Mouse (Mus musculus) right cerebral cortex, adult 2 months (tissue): Measurements from ENCODE around the gene Spef2.
A peak's percentile ranks its signal among the peaks of the same experiment; 100 is the strongest.
"Not testable (repeated sequence)": the region's sequence is repeated elsewhere in the genome, so short reads cannot be mapped to it uniquely, and the experiment has no call there.

Experiments
- DNase-seq, 2 experiments: peaks; one replicate each; pipeline ENCODE4 v3.0.0; 2021 to 2022; ENCODE audit warnings: low spot score in 2 of 2

Spef2 gene

GRCm38 (mm10) chr15:9748359-9749102, at the start of gene Spef2:
Spef2 (minus strand) TSS chr15:9748868.
- DNase-seq, result peak; percentile 49 to 50

- DNase-seq, result no peak
Measured at GRCm38 (mm10) chr15:9794131-9794530, 45.5 kb upstream of the Spef2 start.

GRCm38 (mm10) chr15:9788245-9789030, 39.8 kb upstream of the Spef2 start:
- DNase-seq, result no peak

- DNase-seq, result not testable (repeated sequence)
Measured at GRCm38 (mm10) chr15:9774222-9775142, 25.8 kb upstream of the Spef2 start.

- DNase-seq, result no peak
Measured at GRCm38 (mm10) chr15:9768184-9768918, 19.7 kb upstream of the Spef2 start.

- no peak for DNase-seq
Measured at GRCm38 (mm10) chr15:9767034-9767433, 18.4 kb upstream of the Spef2 start.

- no peak for DNase-seq
Measured at GRCm38 (mm10) chr15:9750966-9751365, 2.3 kb upstream of the Spef2 start.

GRCm38 (mm10) chr15:9747410-9748104, 1.1 kb downstream of the Spef2 start:
- DNase-seq, result no peak

- DNase-seq, result no peak
Measured at GRCm38 (mm10) chr15:9742172-9742571, 6.5 kb downstream of the Spef2 start.

GRCm38 (mm10) chr15:9714574-9715458, 33.9 kb downstream of the Spef2 start:
- no peak for DNase-seq

- no peak for DNase-seq
Measured at GRCm38 (mm10) chr15:9713707-9714106, 35.0 kb downstream of the Spef2 start.

GRCm38 (mm10) chr15:9710330-9710729, 38.3 kb downstream of the Spef2 start:
- no peak for DNase-seq

GRCm38 (mm10) chr15:9705830-9706450, 42.7 kb downstream of the Spef2 start:
- DNase-seq, result no peak

- no peak for DNase-seq
Measured at GRCm38 (mm10) chr15:9701845-9702244, 46.8 kb downstream of the Spef2 start.

GRCm38 (mm10) chr15:9691721-9692120, 56.9 kb downstream of the Spef2 start:
- DNase-seq, result no peak

- DNase-seq, result no peak
Measured at GRCm38 (mm10) chr15:9690845-9691244, 57.8 kb downstream of the Spef2 start.

- DNase-seq, result no peak
Measured at GRCm38 (mm10) chr15:9690436-9690835, 58.2 kb downstream of the Spef2 start.

GRCm38 (mm10) chr15:9683485-9683884, 65.2 kb downstream of the Spef2 start:
- no peak for DNase-seq
